Mouse (Mus musculus): Measurements from ENCODE around the gene Rapgef4. TPM values are rescaled to one million over a fixed set of nuclear protein-coding genes. Genes with fewer than 3 reads are reported as not detected.
A peak's percentile ranks its signal among the peaks of the same experiment; 100 is the strongest.

Rapgef4 gene
- polyA plus RNA-seq, 1 experiment from 2014 or later = 11.9 TPM

- 63% methylated on average over 7 of the region's 7 CpGs for WGBS
- no peaks in the 10 kb centered on the region for H3K9me3 ChIP-seq (ENCODE audit: control insufficient read depth, low read length)
- H3K27me3 ChIP-seq (ENCODE audit: control insufficient read depth, insufficient read depth, low read length) = no peaks in the 10 kb centered on the region
- H3K4me1 ChIP-seq (ENCODE audit: control insufficient read depth, insufficient read depth, low read length) = peaks cover 9% of the 10 kb centered on the region; the same call in 1 of the 2 replicates
- H3K27ac ChIP-seq (ENCODE audit: low read depth, low read length) = no peak overlapping the region
- no peaks in the 10 kb centered on the region for H3K36me3 ChIP-seq (ENCODE audit: control insufficient read depth, insufficient read depth, low read length)
- no peak overlapping the region for H3K4me2 ChIP-seq (ENCODE audit: low read depth)
- DNase-seq (ENCODE audit: low spot score) (peak; percentile 31), ATAC-seq (ENCODE audit: insufficient read depth, low FRiP score, low TSS enrichment) (no peak)
- H3K4me3 ChIP-seq (ENCODE audit: low read depth, low read length) = no peak overlapping the region
- H3K9ac ChIP-seq (ENCODE audit: low read length) = no peak overlapping the region
These were observed 135.1 kb downstream of the Rapgef4 start for GRCm38 (mm10) chr2:72116103-72116502.

GRCm38 (mm10) chr2:72116698-72117097, 135.7 kb downstream of the Rapgef4 start:
- H3K4me3 ChIP-seq (ENCODE audit: low read depth, low read length) = no peak overlapping the region
- H3K9me3 ChIP-seq (ENCODE audit: control insufficient read depth, low read length) = no peaks in the 10 kb centered on the region
- no peaks in the 10 kb centered on the region for H3K36me3 ChIP-seq (ENCODE audit: control insufficient read depth, insufficient read depth, low read length)
- H3K27me3 ChIP-seq (ENCODE audit: control insufficient read depth, insufficient read depth, low read length) = no peaks in the 10 kb centered on the region
- 67% methylated on average over 5 of the region's 5 CpGs for WGBS
- no peak overlapping the region for H3K4me2 ChIP-seq (ENCODE audit: low read depth)
- DNase-seq (ENCODE audit: low spot score) (no peak), ATAC-seq (ENCODE audit: insufficient read depth, low FRiP score, low TSS enrichment) (no peak)
- no peak overlapping the region for H3K27ac ChIP-seq (ENCODE audit: low read depth, low read length)
- H3K9ac ChIP-seq (ENCODE audit: low read length) = no peak overlapping the region
- peaks cover 13% of the 10 kb centered on the region for H3K4me1 ChIP-seq (ENCODE audit: control insufficient read depth, insufficient read depth, low read length)

GRCm38 (mm10) chr2:72117138-72118011, 136.3 kb downstream of the Rapgef4 start:
- Histone ChIP-seq H3K36me3 (ENCODE audit: control insufficient read depth, insufficient read depth, low read length) (no peaks in the 10 kb centered on the region), H3K27me3 (ENCODE audit: control insufficient read depth, insufficient read depth, low read length) (no peaks in the 10 kb centered on the region), H3K9ac (ENCODE audit: low read length) (no peak overlapping the region), H3K4me3 (ENCODE audit: low read depth, low read length) (no peak overlapping the region), H3K27ac (ENCODE audit: low read depth, low read length) (no peak overlapping the region), H3K4me2 (ENCODE audit: low read depth) (no peak overlapping the region), H3K4me1 (ENCODE audit: control insufficient read depth, insufficient read depth, low read length) (peaks cover 14% of the 10 kb centered on the region), H3K9me3 (ENCODE audit: control insufficient read depth, low read length) (no peaks in the 10 kb centered on the region)
- no peak for ATAC-seq (ENCODE audit: insufficient read depth, low FRiP score, low TSS enrichment)
- 62% methylated on average over 15 of the region's 15 CpGs for WGBS
- DNase-seq (ENCODE audit: low spot score) = no peak

- DNase-seq (ENCODE audit: low spot score) = no peak
These were observed 139.2 kb downstream of the Rapgef4 start for GRCm38 (mm10) chr2:72120211-72120610.

GRCm38 (mm10) chr2:72122410-72123223, 141.6 kb downstream of the Rapgef4 start:
- ATAC-seq (ENCODE audit: insufficient read depth, low FRiP score, low TSS enrichment) (peak; percentile 78), DNase-seq (ENCODE audit: low spot score) (peak; percentile 46)
- Histone ChIP-seq H3K9me3 (ENCODE audit: control insufficient read depth, low read length) (no peaks in the 10 kb centered on the region), H3K4me1 (ENCODE audit: control insufficient read depth, insufficient read depth, low read length) (peaks cover 16% of the 10 kb centered on the region), H3K36me3 (ENCODE audit: control insufficient read depth, insufficient read depth, low read length) (no peaks in the 10 kb centered on the region), H3K9ac (ENCODE audit: low read length) (no peak overlapping the region), H3K27me3 (ENCODE audit: control insufficient read depth, insufficient read depth, low read length) (no peaks in the 10 kb centered on the region), H3K4me3 (ENCODE audit: low read depth, low read length) (no peak overlapping the region), H3K27ac (ENCODE audit: low read depth, low read length) (0 out of 2 replicates have a peak overlapping the region, but pooled peaks have one; percentile 27), H3K4me2 (ENCODE audit: low read depth) (0 out of 2 replicates have a peak overlapping the region, but pooled peaks have one; percentile 21)
- 52% methylated on average over 14 of the region's 14 CpGs for WGBS

More at GRCm38 (mm10) chr2:72120211-72120610, 139.2 kb downstream of the Rapgef4 start:
- no peak overlapping the region for H3K9ac ChIP-seq (ENCODE audit: low read length)
- 76% methylated on average over 6 of the region's 6 CpGs for WGBS
- H3K36me3 ChIP-seq (ENCODE audit: control insufficient read depth, insufficient read depth, low read length) = no peaks in the 10 kb centered on the region
- no peak overlapping the region for H3K4me2 ChIP-seq (ENCODE audit: low read depth)
- no peaks in the 10 kb centered on the region for H3K9me3 ChIP-seq (ENCODE audit: control insufficient read depth, low read length)
- no peaks in the 10 kb centered on the region for H3K27me3 ChIP-seq (ENCODE audit: control insufficient read depth, insufficient read depth, low read length)
- H3K27ac ChIP-seq (ENCODE audit: low read depth, low read length) = no peak overlapping the region
- no peak overlapping the region for H3K4me3 ChIP-seq (ENCODE audit: low read depth, low read length)
- peaks cover 22% of the 10 kb centered on the region for H3K4me1 ChIP-seq (ENCODE audit: control insufficient read depth, insufficient read depth, low read length)
- no peak for ATAC-seq (ENCODE audit: insufficient read depth, low FRiP score, low TSS enrichment)

GRCm38 (mm10) chr2:72123851-72124250, 142.8 kb downstream of the Rapgef4 start:
- no peaks in the 10 kb centered on the region for H3K27me3 ChIP-seq (ENCODE audit: control insufficient read depth, insufficient read depth, low read length)
- H3K9me3 ChIP-seq (ENCODE audit: control insufficient read depth, low read length) = no peaks in the 10 kb centered on the region
- H3K4me1 ChIP-seq (ENCODE audit: control insufficient read depth, insufficient read depth, low read length) = peaks cover 16% of the 10 kb centered on the region
- no peak overlapping the region for H3K4me2 ChIP-seq (ENCODE audit: low read depth)
- no peak overlapping the region for H3K27ac ChIP-seq (ENCODE audit: low read depth, low read length)
- ATAC-seq (ENCODE audit: insufficient read depth, low FRiP score, low TSS enrichment) = no peak
- no peak for DNase-seq (ENCODE audit: low spot score)
- H3K36me3 ChIP-seq (ENCODE audit: control insufficient read depth, insufficient read depth, low read length) = no peaks in the 10 kb centered on the region
- WGBS = 61% methylated on average over 5 of the region's 5 CpGs
- no peak overlapping the region for H3K9ac ChIP-seq (ENCODE audit: low read length)
- no peak overlapping the region for H3K4me3 ChIP-seq (ENCODE audit: low read depth, low read length)

- Histone ChIP-seq H3K36me3 (ENCODE audit: control insufficient read depth, insufficient read depth, low read length) (no peaks in the 10 kb centered on the region), H3K4me2 (ENCODE audit: low read depth) (no peak overlapping the region), H3K4me3 (ENCODE audit: low read depth, low read length) (no peak overlapping the region), H3K9me3 (ENCODE audit: control insufficient read depth, low read length) (no peaks in the 10 kb centered on the region), H3K27me3 (ENCODE audit: control insufficient read depth, insufficient read depth, low read length) (no peaks in the 10 kb centered on the region), H3K4me1 (ENCODE audit: control insufficient read depth, insufficient read depth, low read length) (peaks cover 12% of the 10 kb centered on the region; the same call in 1 of the 2 replicates), H3K27ac (ENCODE audit: low read depth, low read length) (no peak overlapping the region), H3K9ac (ENCODE audit: low read length) (no peak overlapping the region)
- ATAC-seq (ENCODE audit: insufficient read depth, low FRiP score, low TSS enrichment) (no peak), DNase-seq (ENCODE audit: low spot score) (no peak)
- 89% methylated on average over 3 of the region's 3 CpGs for WGBS
These were observed 144.7 kb downstream of the Rapgef4 start for GRCm38 (mm10) chr2:72125786-72126185.

- Histone ChIP-seq H3K4me3 (ENCODE audit: low read depth, low read length) (no peak overlapping the region), H3K4me2 (ENCODE audit: low read depth) (no peak overlapping the region), H3K9ac (ENCODE audit: low read length) (no peak overlapping the region), H3K27me3 (ENCODE audit: control insufficient read depth, insufficient read depth, low read length) (no peaks in the 10 kb centered on the region), H3K27ac (ENCODE audit: low read depth, low read length) (no peak overlapping the region), H3K4me1 (ENCODE audit: control insufficient read depth, insufficient read depth, low read length) (peaks cover 12% of the 10 kb centered on the region; the same call in 1 of the 2 replicates), H3K9me3 (ENCODE audit: control insufficient read depth, low read length) (no peaks in the 10 kb centered on the region), H3K36me3 (ENCODE audit: control insufficient read depth, insufficient read depth, low read length) (no peaks in the 10 kb centered on the region)
- DNase-seq (ENCODE audit: low spot score) (no peak), ATAC-seq (ENCODE audit: insufficient read depth, low FRiP score, low TSS enrichment) (no peak)
- 92% methylated on average over 2 of the region's 2 CpGs for WGBS
These were observed 145.4 kb downstream of the Rapgef4 start for GRCm38 (mm10) chr2:72126411-72126810.
